Mouse (Mus musculus) midbrain, embryonic 10.5 days (tissue): ENCODE data around the gene Miga2. TPM values are rescaled to one million over a fixed set of nuclear protein-coding genes. Genes with fewer than 3 reads are reported as not detected.
"Not testable (repeated sequence)": the region's sequence is repeated elsewhere in the genome, so short reads cannot be mapped to it uniquely, and the experiment has no call there.

Experiments used
- DNase-seq: peaks from one replicate; pipeline ENCODE4 v3.0.0-alpha.2; 2017; ENCODE audit warnings: low spot score
- H3K27ac ChIP-seq: fragments of 300-500 bp; sonication (generic); replicated peaks from 2 replicates; pipeline ENCODE4 v1.5.1; 2016; ENCODE audit warnings: mild to moderate bottlenecking
- H3K27me3 ChIP-seq: fragments of 300-500 bp; sonication (generic); 2 replicates; pipeline ENCODE4 v1.6.1; 2016; ENCODE audit warnings: low read depth, mild to moderate bottlenecking; ENCODE audit not compliant: poor library complexity, severe bottlenecking
- H3K36me3 ChIP-seq: fragments of 300-500 bp; sonication (generic); 2 replicates; pipeline ENCODE4 v1.6.1; 2016; ENCODE audit warnings: mild to moderate bottlenecking, moderate library complexity
- H3K4me1 ChIP-seq: fragments of 300-500 bp; sonication (generic); 2 replicates; pipeline ENCODE4 v1.6.1; 2016
- H3K4me3 ChIP-seq: fragments of 300-500 bp; sonication (generic); 2 replicates; pipeline ENCODE4 v1.5.1; 2016; ENCODE audit warnings: mild to moderate bottlenecking, moderate library complexity
- H3K9me3 ChIP-seq: fragments of 300-500 bp; sonication (generic); replicated peaks from 2 replicates; pipeline ENCODE4 v1.6.1; 2016; ENCODE audit warnings: mild to moderate bottlenecking
- WGBS: fragments of 180-500 bp; shearing (Covaris S2); methylation state at CpG from one replicate; pipeline ENCODE4 v1.1.7; 2016; 5-methylcytosine and 5-hydroxymethylcytosine counted together
- polyA plus RNA-seq: library from polyadenylated mRNA; unstranded; fragments of >200 nt; fragmentation: Nextera tagmentation; extraction: Ambion mirVana; gene quantifications from 2 replicates; pipeline ENCODE4 v1.2.1, GENCODE M21; 2016

Miga2 gene
- polyA plus RNA-seq, 1 experiment from 2014 or later = 27.8 TPM

DNA sequence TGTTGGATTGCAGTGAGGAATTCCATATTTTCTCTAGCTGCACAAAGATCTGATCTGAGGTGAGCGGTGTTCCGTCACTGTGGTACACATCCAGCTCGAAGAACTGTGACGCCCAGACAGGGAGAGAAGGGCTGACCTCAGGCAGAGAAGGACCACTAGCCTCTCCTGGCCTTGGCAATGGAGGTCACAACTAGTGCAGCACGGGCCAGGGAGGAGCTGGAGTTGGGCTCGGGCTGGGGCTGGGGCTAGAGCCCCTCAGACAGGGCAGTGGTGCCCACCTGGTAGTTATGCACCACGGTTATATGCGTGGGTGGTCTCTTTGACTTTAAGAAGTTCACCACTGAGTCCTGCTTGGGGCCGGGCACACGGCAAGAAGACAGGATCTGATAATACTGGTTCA lies 43.7 kb downstream of the Miga2 start:
- H3K27ac ChIP-seq = no peak overlapping the region
- 91% methylated on average over 10 of the region's 10 CpGs for WGBS
- H3K4me1 ChIP-seq = no peaks in the 10 kb centered on the region
- DNase-seq = no peak
- peaks cover 92% of the 10 kb centered on the region for H3K36me3 ChIP-seq
- no peaks in the 10 kb centered on the region for H3K27me3 ChIP-seq
- H3K4me3 ChIP-seq = no peak overlapping the region
- H3K9me3 ChIP-seq = no peaks in the 10 kb centered on the region

DNA sequence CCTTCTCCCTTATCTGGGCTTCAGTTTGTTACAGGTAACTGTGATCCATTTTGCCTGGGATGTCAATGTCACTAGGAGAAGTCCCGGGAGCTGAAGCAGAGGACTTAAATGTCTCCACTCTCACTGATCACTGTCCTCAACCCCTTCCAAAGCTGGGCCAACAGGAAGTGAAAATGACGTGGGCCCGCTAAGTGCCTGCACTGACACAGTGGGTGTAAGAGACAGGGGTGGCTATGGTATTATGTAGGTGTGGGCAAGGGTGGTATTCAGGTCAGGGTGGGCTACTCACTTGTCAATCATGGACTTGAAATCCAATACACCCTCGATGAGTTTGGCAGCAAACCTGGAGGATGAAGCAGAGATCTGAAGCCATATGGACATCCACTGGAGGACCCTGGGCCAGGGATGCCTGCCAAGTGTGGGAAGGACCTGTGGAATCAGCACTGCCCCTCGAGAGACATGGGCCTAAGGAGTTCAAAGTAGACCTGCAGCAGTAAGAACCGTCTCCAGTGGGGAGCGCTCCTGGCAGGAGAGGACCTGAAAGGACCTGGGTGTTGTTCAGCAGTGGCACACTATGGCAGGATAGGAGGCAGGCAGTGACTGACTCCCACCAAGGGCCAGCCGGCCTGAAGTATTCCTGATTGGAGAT lies 44.5 kb downstream of the Miga2 start:
- peaks cover 4% of the 10 kb centered on the region for H3K4me1 ChIP-seq
- WGBS = 90% methylated on average over 8 of the region's 8 CpGs
- peaks cover 4% of the 10 kb centered on the region for H3K27me3 ChIP-seq
- no peak for DNase-seq
- no peaks in the 10 kb centered on the region for H3K9me3 ChIP-seq
- peaks cover 88% of the 10 kb centered on the region for H3K36me3 ChIP-seq
- no peak overlapping the region for H3K27ac ChIP-seq
- H3K4me3 ChIP-seq = no peak overlapping the region

DNA sequence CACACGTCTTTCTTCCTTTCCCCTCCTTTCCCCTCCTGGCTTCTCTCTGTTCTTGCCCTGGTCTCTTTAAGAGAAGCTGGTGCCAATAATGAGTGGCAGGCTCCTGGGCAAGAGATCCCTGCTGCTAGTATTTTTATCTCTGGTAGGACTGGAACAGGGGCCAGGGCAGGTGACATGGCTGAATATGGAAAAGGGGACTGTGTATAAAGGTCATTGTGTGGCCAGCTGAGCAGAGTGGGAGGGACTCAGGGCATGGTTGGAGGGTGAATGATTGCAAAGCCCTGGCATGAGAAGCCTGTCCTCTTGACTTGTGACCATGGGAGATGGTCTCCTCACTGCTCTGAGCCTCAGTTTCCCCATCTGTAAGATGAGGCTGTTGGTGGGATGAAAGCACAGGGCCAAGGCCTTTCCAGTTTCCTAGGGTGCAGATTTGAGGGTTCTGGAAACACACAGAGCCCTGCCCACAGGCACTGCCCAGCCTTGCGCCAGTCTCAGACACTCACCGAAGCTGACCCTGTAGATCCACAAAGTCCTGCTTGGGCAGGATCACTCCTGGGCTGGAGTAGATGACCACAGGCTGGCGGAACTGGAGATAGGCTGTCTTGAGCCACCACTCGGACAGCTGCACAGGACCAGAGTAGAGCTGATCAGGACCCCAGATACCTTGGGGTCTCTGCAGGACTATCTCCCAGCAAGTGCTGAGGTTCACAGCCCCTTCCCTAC lies 45.6 kb downstream of the Miga2 start:
- H3K36me3 ChIP-seq = peaks cover 80% of the 10 kb centered on the region
- peaks cover 14% of the 10 kb centered on the region for H3K27me3 ChIP-seq
- no peak for DNase-seq
- no peaks in the 10 kb centered on the region for H3K9me3 ChIP-seq
- 89% methylated on average over 5 of the region's 5 CpGs for WGBS
- no peak overlapping the region for H3K4me3 ChIP-seq
- H3K27ac ChIP-seq = no peak overlapping the region
- peaks cover 14% of the 10 kb centered on the region for H3K4me1 ChIP-seq

DNA sequence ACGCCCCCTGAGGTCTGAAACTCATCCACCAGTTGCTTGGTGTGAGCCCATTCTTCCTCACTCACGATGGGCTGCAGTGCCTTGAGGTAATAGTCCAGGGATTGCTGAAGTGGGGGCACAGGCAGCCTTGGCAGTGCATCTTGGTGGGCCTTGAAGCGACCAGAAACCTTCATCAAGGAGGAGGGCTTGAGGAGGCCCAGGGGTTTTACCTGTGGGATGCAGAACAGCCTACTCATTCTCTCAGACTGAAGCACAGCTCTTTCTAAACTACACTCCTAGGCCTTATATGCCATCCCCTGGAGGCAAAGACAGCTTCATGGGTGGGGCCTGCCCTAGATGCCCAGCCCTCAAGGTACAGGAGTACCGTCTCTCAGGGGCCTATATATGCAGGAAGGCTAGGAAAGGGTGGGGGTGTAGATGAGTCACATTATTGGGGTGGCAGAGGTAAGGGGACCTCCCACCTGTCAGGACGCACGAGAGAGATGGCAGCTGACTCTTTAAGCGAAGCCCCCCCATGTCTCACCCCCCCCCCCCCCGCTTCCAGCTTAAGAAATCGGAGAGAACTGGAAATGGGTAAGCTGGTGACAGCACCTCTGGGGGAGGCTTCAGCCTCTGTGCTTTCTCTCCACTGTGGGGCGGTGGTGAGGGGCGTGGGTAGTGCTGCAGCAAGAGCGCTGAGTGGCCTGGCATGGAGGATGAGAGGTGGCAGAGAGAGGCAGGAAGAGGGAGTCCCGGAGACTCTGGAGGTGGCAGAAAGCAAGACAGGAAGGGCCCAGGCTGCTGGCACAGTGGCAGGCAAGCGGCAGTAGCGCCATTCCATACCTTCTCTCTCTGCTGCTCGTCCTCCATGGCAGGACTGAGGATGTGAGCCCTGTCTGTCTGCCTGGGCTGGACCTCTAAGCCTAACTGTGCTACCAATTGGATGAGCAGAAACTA lies 49.3 kb downstream of the Miga2 start:
- Histone ChIP-seq H3K27me3 (peaks cover 18% of the 10 kb centered on the region), H3K4me1 (peaks cover 44% of the 10 kb centered on the region), H3K36me3 (peaks cover 43% of the 10 kb centered on the region), H3K4me3 (no peak overlapping the region), H3K9me3 (no peaks in the 10 kb centered on the region), H3K27ac (no peak overlapping the region; the same call in 1 of the 2 replicates)
- 78% methylated on average over 16 of the region's 16 CpGs for WGBS
- no peak for DNase-seq

DNA sequence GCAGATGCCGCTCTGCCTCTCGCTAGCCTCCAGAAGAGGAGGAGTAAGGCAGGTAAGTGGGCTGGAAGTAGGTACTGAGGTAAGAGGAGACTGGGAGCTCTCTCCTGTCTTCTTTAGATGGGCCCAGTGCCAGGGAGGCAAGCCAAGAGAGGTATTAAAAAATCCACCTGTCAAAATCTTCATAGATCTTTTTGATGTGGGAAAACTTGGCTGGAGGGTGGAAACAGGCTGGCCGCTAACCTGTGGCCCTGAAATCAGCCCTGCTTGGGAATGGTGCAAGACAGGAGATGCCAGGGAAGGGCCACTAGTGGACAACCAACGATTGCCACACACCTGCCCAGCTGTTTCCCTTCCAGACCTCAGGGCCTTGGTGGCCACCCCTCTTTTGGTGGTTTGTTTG lies 50.1 kb downstream of the Miga2 start:
- H3K27me3 ChIP-seq = peaks cover 18% of the 10 kb centered on the region
- no peak overlapping the region for H3K27ac ChIP-seq
- no peaks in the 10 kb centered on the region for H3K9me3 ChIP-seq
- H3K4me1 ChIP-seq = peaks cover 52% of the 10 kb centered on the region
- H3K36me3 ChIP-seq = peaks cover 35% of the 10 kb centered on the region
- no peak for DNase-seq
- 87% methylated on average over 4 of the region's 4 CpGs for WGBS
- H3K4me3 ChIP-seq = peak overlapping the region; percentile 94; the same call in 1 of the 2 replicates

DNA sequence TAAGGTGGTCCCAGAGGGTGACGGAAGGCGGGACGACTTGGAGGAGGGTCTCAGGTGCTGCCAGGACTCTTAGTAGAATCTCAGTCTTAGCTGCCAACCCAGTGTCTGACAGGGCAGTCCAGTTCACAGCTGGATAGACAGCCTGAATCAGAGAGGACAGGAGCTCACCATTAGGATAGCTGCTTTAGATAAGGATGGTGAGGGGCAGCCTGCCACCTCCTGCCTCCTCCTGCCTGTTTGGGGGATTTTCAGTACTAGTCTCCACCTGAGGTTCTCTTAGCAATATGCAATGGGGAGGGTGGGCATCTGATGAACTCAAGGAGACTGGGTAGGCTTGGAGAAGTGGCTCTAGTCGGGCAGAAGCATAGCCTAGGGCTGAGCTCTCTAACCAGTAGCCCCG lies 50.6 kb downstream of the Miga2 start:
- WGBS = 47% methylated on average over 5 of the region's 5 CpGs
- H3K9me3 ChIP-seq = no peaks in the 10 kb centered on the region
- no peak for DNase-seq
- H3K27me3 ChIP-seq = peaks cover 18% of the 10 kb centered on the region
- H3K4me3 ChIP-seq = peak overlapping the region; percentile 94
- peaks cover 29% of the 10 kb centered on the region for H3K36me3 ChIP-seq
- peak overlapping the region; percentile 99 for H3K27ac ChIP-seq
- H3K4me1 ChIP-seq = peaks cover 56% of the 10 kb centered on the region

DNA sequence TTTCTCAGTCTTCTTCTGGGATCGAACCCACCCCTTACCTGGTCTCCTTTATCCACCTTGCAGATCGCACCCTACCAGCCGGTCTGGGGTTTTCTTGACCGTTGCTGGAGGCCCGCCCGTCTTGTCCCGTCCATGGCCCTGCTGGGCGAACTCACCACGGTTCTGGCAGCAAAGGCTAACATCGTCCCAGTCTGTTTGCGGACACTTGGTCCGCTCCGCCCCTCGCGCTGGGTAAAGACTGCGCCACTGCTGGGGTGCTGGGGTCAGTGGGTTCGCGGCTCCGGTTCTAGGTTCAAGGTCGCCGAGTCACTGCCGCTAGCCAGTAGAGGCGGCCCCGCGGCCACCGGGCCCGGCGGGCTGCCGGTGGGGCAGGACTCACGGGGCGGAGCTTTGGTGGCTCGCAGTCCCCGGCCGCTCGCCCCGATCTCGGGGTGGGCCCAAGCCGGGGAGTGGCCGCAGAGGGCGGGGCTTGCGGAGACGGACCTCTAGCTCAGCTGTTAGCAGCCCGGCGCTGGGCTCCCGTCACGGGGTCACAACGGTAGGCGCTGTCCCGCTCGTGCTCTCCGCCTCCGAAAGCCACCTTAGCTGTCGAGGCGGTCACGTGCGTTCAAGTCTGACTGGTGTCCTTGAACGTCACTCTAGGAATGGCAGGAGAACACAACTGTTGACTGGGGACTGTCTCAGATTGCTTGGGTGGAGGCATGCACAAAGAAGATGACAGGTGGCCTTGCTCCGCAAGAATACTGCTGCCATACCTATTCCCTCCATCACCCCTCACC lies 51.3 kb downstream of the Miga2 start, which contains the start of gene Crat:
Gene Crat, minus strand, starts transcription at position 657 of the 779 bp plus-strand sequence.
- peaks cover 56% of the 10 kb centered on the region for H3K4me1 ChIP-seq
- peaks cover 22% of the 10 kb centered on the region for H3K36me3 ChIP-seq
- no peaks in the 10 kb centered on the region for H3K9me3 ChIP-seq
- peak; percentile 86 for DNase-seq
- H3K27me3 ChIP-seq = peaks cover 18% of the 10 kb centered on the region
- H3K27ac ChIP-seq = peak within 1 kb of the TSS; percentile 99
- under 1% methylated on average over 58 of the region's 58 CpGs for WGBS
- H3K4me3 ChIP-seq = peak within 1 kb of the TSS; percentile 94

DNA sequence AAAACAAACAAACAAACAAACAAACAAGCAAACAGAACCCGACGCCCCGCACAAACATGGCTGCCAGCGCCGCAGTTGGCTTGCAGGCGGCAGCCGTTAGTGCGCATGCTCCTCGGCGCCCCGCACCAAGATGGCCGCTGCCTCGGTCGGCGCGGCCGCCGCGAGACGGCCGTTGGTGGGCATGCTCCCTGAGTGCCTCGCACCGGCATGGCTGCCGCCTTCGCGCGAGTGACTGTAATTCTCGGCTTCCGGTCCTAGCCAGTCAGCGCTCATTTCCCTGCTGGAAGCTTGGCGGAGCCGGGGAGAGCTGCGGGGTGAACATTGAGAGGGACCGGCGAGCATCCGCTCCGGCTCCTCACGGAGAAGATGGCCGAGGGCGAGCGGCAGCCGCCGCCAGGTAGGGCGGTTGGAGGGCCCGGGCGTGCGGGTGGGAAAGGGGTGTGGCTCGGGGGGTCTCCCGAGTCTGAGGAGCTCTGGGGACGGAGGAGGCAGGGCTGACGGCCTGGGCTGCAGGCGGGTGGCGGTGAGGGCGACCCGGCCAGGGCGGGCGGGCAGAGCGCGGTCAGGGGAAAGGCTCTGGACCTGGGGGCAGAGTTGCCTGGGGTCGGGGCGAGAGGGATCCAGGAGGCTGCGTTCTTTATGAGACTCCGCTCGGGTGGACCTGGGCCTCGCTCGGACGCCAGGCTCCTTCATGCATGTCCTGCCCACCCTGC lies 52.1 kb downstream of the Miga2 start, which contains the start of gene Ptpa:
Gene Ptpa, plus strand, starts transcription at position 104 of the 713 bp plus-strand sequence.
- peaks cover 18% of the 10 kb centered on the region for H3K27me3 ChIP-seq
- H3K36me3 ChIP-seq = peaks cover 15% of the 10 kb centered on the region
- H3K9me3 ChIP-seq = no peaks in the 10 kb centered on the region
- H3K4me3 ChIP-seq = peak within 1 kb of the TSS; percentile 94
- WGBS = under 1% methylated on average over 67 of the region's 67 CpGs
- DNase-seq = peak; percentile 95
- H3K4me1 ChIP-seq = peaks cover 56% of the 10 kb centered on the region
- peak within 1 kb of the TSS; percentile 99 for H3K27ac ChIP-seq

DNA sequence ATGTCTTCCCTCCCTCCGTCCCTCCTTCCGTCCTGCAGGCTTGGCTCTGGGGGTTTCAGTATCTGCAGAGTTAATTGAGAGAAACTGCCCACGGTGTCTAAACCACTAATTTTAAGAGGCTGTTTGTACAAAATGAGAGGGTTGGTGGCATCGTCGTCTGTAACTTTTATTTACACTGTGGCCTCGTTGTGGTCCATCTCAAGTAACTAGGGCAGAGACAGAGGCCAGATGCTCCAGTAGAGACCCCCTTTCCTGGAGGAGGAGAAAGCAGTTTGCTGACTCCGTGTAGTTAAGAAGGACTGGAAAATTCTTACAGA lies 52.6 kb downstream of the Miga2 start:
- H3K36me3 ChIP-seq = peaks cover 12% of the 10 kb centered on the region
- H3K4me1 ChIP-seq = peaks cover 56% of the 10 kb centered on the region
- no peaks in the 10 kb centered on the region for H3K9me3 ChIP-seq
- under 1% methylated on average over 7 of the region's 7 CpGs for WGBS
- H3K27me3 ChIP-seq = peaks cover 18% of the 10 kb centered on the region
- H3K4me3 ChIP-seq = peak overlapping the region; percentile 94
- no peak for DNase-seq
- peak overlapping the region; percentile 99 for H3K27ac ChIP-seq

DNA sequence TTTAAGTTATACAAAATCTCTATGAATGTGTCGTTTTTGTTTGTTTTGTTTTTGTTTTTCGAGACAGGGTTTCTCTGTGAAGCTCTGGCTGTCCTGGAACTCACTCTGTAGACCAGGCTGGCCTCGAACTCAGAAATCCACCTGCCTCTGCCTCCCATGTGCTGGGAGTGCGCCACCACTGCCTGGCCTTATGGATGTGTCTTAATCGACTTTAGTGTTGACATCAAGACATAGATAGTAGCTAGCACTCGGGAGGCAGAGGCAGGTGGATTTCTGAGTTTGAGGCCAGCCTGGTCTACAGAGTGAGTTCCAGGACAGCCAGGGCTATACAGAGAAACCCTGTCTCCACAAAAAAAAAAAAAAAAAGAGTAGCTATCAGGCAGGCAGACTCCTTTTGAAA lies 53.1 kb downstream of the Miga2 start:
- not testable (repeated sequence) for H3K36me3 ChIP-seq, DNase-seq, H3K9me3 ChIP-seq
- peak overlapping the region; percentile 99; the same call in 1 of the 2 replicates for H3K27ac ChIP-seq
- peak overlapping the region; percentile 94 for H3K4me3 ChIP-seq
- H3K27me3 ChIP-seq = peaks cover 18% of the 10 kb centered on the region
- 80% methylated on average over 6 of the region's 6 CpGs for WGBS
- H3K4me1 ChIP-seq = peaks cover 56% of the 10 kb centered on the region

DNA sequence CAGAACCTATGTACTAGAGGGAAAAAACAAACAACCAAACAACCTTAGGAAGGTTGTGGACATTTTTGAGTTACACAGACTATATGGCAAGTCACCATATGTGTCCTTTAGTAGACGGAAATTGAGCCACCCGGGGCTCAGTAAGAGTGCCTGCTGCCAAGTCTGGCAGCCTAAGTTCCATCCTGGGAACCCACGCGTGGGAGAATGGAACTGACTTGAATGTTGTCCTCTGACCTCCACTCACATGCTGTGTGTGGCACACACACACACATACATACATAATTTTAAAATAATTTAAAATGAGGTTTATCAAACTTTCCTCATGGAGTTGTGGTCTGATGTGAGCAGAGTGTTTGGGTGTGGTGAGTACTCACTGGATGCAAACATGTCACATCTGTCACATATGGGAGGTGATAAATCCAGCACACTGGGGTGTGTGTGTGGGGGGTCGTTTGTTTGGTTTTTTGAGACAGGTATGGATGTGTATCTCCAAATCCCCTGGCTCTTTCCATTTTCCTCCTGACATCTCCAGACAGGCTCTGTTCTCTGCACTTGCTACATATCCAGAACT lies 53.6 kb downstream of the Miga2 start:
- H3K9me3 ChIP-seq = no peaks in the 10 kb centered on the region
- no peak overlapping the region for H3K27ac ChIP-seq
- H3K4me3 ChIP-seq = peak overlapping the region; percentile 26
- peaks cover 8% of the 10 kb centered on the region for H3K36me3 ChIP-seq
- DNase-seq = no peak
- 84% methylated on average over 5 of the region's 5 CpGs for WGBS
- peaks cover 18% of the 10 kb centered on the region for H3K27me3 ChIP-seq
- H3K4me1 ChIP-seq = peaks cover 56% of the 10 kb centered on the region
